Mouse (Mus musculus): Measurements from ENCODE around the gene Grrp1.

GRCm38 (mm10) chr4:134302084-134302483, 48.2 kb upstream of the Grrp1 start:
- TF ChIP-seq CTCF (IDR thresholded peaks at IDR 0.05; ENCODE audit: control insufficient read depth, insufficient read depth, insufficient replicate concordance, low read depth, low read length) (no peak), POLR2A (IDR thresholded peaks at IDR 0.05; ENCODE audit: control insufficient read depth, low read depth, low read length) (no peak)
